Mouse (Mus musculus) NIH3T3 (cell line): Measurements from ENCODE around the gene Ptpdc1.
A peak's percentile ranks its signal among the peaks of the same experiment; 100 is the strongest.

ENCODE experiments used
- DNase-seq: peaks from one replicate; pipeline ENCODE4 v3.0.0-alpha.2; 2012; ENCODE audit warnings: low read depth

Gene Ptpdc1

GRCm38 (mm10) chr13:48585786-48586185 lies 39.7 kb downstream of the Ptpdc1 start:
- DNase-seq, result no peak

GRCm38 (mm10) chr13:48582688-48583379 lies 42.6 kb downstream of the Ptpdc1 start:
- DNase-seq, result no peak

- DNase-seq, result no peak
These were observed 46.8 kb downstream of the Ptpdc1 start for GRCm38 (mm10) chr13:48578616-48579015.

- DNase-seq, result no peak
These were observed 47.6 kb downstream of the Ptpdc1 start for GRCm38 (mm10) chr13:48577836-48578235.

- no peak for DNase-seq
These were observed 48.5 kb downstream of the Ptpdc1 start for GRCm38 (mm10) chr13:48577007-48577406.

- DNase-seq, result no peak
These were observed 50.7 kb downstream of the Ptpdc1 start for GRCm38 (mm10) chr13:48574718-48575117.

- peak; percentile 59 for DNase-seq
These were observed 51.7 kb downstream of the Ptpdc1 start for GRCm38 (mm10) chr13:48573525-48574355.

- peak; percentile 73 for DNase-seq
These were observed 53.3 kb downstream of the Ptpdc1 start for GRCm38 (mm10) chr13:48572127-48572526.

- peak; percentile 33 for DNase-seq
These were observed 54.2 kb downstream of the Ptpdc1 start for GRCm38 (mm10) chr13:48571298-48571697.

- DNase-seq, result no peak
These were observed 55.8 kb downstream of the Ptpdc1 start for GRCm38 (mm10) chr13:48569576-48570132.

- DNase-seq, result peak; percentile 25
These were observed 57.8 kb downstream of the Ptpdc1 start for GRCm38 (mm10) chr13:48567646-48568045.

GRCm38 (mm10) chr13:48566116-48566935 lies 59.1 kb downstream of the Ptpdc1 start:
- peak; percentile 99 for DNase-seq

GRCm38 (mm10) chr13:48564881-48565600 lies 60.4 kb downstream of the Ptpdc1 start:
- DNase-seq, result no peak

- DNase-seq, result no peak
These were observed 63.1 kb downstream of the Ptpdc1 start for GRCm38 (mm10) chr13:48562336-48562735.

- no peak for DNase-seq
These were observed 64.0 kb downstream of the Ptpdc1 start for GRCm38 (mm10) chr13:48561481-48561880.

- DNase-seq, result no peak
These were observed 69.5 kb downstream of the Ptpdc1 start for GRCm38 (mm10) chr13:48555976-48556375.

GRCm38 (mm10) chr13:48554552-48554951 lies 70.9 kb downstream of the Ptpdc1 start:
- DNase-seq, result no peak

GRCm38 (mm10) chr13:48553511-48553910 lies 72.0 kb downstream of the Ptpdc1 start:
- DNase-seq, result peak; percentile 60

GRCm38 (mm10) chr13:48552181-48553090 lies 73.0 kb downstream of the Ptpdc1 start:
- DNase-seq, result peak; percentile 97

- peak; percentile 93 for DNase-seq
These were observed 77.2 kb downstream of the Ptpdc1 start for GRCm38 (mm10) chr13:48548296-48548695.
